Mouse (Mus musculus) lung, adult 2 months (tissue): Measurements from ENCODE around the gene Cdcp1.

ENCODE experiments used
- CTCF ChIP-seq: fragments of 200-500 bp; IDR thresholded peaks from 2 replicates; pipeline ENCODE4 v1.5.1; 2011; ENCODE audit warnings: mild to moderate bottlenecking, low read length, control low read depth; ENCODE audit not compliant: insufficient read depth
- POLR2A ChIP-seq: fragments of 200-500 bp; IDR thresholded peaks from 2 replicates; pipeline ENCODE4 v1.6.1; 2011; ENCODE audit warnings: low read depth, mild to moderate bottlenecking, control low read depth, low read length, borderline replicate concordance; ENCODE audit errors: extremely low read depth

DNA sequence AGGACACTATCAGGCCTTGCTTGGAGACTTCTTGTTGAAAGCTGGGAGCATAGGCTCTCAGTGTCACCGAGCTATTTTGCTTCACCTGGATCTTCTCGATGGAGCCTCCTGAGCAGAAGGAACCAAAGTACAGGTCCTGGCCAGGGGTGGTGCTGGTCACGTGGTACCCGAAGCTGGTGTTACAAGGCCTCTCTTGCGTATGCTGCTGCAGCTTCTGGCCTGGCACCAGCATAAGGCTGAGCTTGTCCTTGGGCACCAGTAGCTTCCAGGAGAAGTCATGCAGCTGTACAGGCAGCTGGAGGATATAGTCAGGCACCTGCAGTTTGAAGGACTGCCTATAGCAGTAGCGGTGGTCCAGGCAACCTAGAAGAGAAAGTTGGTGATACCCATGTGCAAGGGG is 35.8 kb downstream of the Cdcp1 start:
- TF ChIP-seq CTCF, result no peak
- no peak for TF ChIP-seq POLR2A
